Mouse (Mus musculus): Measurements from ENCODE around the gene Camta1.
A peak's percentile ranks its signal among the peaks of the same experiment; 100 is the strongest.

The Camta1 gene

DNA sequence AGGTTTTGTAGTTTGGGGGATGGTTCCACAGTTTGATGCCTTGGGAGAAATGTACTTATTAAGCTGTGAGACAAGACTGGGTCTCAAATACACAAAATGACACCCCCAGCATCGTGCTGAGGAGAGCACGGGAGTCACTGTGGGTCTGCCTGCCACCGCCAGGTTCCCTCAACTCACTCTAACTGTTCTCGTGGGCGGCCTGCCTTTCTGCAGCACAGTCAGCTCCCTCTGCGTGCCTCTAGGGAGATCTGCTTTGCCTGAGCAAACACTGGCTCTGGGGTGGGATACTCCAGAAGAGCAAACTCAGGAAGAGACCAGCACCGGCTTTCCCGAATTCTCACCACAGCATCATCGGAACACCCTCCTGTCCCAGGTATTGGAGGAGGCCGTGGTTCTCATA, 129.0 kb downstream of the Camta1 start:
- no peak for DNase-seq

DNA sequence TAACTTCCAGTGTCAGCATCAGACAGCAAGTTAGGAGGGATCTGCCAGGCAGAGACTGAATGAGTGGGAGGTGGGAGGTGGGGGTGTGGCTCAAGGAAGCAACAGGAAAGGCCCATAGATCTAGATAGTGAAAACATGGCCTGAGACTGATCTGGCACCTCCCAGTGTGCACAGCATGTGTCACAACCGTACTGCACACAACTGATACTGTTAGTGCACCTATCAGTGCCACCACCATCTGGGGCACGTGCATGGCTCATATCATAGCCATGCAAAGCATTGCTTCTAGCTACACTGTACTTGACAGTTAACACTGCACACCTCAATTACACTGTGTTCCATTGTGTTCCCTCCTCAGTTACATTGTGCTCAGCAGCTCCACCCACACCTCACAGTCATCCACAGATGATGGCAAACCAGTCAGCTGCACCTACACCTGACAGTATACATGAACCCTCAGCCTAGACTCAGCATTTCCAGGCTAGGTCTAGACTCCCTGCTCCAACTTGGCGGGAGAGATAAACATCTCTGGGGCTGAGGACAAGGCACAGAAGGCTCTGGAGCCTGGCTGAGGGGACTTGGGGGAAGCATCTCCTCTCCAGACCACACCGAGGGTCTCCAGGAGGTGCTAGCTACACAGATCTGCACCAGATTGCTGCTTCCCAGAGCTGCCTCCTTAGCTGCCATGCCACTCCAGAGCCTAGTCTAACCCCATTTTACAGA, 131.5 kb downstream of the Camta1 start:
- DNase-seq, result peak in 1 of 2 experiments; percentile 19

DNA sequence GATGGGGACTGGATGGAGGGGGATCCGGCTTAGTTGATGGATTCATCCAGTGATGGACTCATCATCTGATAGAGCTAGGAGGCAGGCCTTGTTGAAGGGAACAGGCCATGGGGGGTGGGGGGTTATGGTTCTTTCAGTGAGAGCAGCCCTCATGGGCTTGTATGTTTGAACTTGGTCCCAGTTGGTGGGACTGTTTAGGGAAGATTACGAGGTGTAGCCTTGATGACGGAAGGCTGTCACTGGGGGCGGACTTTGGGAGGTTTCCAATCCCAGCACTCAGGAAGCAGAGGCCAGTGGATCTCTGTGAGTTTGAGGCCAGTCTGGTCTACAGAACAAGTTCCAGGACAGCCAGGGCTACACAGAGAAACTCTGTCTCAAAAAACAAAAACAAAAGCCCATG, 132.6 kb downstream of the Camta1 start:
- DNase-seq, result no peak

DNA sequence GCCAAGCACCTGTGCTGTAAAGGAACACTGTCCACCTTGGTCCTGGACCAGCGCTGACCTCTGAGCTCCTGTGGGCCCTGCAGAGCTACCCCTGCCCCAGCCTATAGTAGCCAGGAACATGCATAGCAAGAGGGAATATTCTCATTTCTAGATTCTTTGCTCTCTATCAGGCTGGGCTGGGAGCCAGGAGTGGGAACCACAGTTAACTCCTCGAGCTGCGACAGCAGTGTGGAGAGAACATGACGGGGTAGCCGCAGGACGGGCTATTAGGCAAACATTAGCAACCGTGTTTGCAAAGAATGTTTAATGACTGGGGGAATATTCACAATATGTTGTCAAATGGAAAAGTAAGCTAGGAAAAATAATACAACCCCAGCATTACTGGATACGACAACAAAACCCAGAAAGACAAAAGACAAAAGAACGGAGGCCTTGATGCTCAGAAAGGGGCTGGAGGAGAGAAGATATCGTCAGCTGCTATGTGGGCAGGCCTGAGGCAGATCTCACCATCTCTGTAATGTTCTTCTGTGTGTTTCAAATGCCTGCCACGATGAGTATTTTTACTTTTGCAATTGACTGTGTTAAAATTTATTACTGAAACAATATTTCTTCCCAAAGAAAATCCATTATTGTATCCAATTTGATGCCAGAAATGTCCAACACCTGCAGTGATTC, 133.1 kb downstream of the Camta1 start:
- peak in 1 of 2 experiments; percentile 18 for DNase-seq

DNA sequence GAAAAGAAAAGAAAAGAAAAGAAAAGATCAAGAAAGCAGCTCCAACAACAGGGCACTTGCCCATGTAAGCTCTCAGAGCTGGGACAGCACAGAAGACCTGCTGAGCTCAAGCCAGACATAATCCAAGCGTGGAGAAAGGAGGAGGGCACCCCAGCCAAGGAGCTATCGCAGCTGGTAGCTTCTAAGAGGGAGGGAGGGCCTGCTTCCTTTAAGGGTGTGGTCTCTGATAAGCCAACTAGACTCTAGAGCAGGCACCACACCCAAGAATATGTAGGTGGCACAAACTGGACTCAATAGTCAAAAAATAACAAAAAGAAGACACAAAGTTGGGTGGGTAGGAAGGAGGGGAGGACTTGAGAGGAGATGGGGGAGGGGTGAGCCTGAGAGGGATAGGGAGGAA, 135.3 kb downstream of the Camta1 start:
- DNase-seq, result no peak

DNA sequence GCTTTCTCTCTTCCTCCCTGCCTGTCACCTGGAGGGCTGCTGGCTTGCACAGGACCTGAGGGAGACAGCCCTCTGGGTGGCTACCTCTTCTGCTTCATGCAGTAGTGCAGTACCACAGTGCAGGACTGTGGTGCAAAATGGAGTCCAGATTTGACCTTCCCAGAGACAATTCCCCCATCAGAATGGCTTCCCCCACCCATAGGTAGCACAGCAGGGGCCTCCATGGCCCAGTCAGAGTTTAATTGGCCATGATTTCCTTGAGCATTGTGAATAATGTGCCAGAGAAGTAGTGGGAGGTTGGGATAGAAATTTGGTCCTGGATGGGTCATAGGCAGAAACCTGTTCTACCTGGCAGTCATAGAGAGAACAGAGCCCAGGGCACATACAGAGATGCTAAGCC, 136.8 kb downstream of the Camta1 start:
- DNase-seq, result no peak

DNA sequence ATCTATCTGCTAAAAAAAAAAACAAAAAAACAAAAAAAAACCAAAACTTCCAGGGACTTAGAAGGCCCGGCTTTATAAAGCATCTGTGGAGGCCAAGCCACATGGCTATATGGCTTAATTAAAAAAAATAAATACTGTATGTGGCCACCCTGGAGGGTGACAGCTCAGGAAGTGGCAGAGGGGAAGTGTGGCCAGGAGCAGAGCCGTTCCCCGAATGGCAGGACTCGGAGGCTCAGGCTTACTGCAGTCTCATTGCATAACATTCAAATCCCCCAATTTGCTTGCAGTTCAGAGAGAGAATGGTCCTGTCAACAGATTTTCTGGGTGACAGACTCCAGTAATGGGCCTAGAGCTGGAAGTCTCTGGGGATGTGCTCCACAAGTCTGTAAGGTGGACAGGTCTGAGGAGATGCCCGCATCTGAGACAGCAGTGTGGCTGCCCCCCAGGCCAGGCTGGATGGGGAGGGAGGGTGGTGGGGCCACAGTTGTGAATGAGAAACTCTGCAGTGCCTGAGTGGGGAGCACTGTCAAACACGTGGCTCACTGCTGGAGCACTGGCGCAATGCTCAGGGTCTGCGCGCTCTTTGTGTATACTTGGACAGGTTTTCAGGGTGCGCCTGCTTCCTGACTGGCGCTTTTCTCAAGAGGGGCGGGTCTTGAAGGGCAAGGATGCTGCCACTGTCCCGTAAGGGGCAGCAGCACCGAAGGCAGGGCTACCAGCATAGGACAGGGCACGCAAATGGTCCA, 140.8 kb downstream of the Camta1 start:
- no peak for DNase-seq

DNA sequence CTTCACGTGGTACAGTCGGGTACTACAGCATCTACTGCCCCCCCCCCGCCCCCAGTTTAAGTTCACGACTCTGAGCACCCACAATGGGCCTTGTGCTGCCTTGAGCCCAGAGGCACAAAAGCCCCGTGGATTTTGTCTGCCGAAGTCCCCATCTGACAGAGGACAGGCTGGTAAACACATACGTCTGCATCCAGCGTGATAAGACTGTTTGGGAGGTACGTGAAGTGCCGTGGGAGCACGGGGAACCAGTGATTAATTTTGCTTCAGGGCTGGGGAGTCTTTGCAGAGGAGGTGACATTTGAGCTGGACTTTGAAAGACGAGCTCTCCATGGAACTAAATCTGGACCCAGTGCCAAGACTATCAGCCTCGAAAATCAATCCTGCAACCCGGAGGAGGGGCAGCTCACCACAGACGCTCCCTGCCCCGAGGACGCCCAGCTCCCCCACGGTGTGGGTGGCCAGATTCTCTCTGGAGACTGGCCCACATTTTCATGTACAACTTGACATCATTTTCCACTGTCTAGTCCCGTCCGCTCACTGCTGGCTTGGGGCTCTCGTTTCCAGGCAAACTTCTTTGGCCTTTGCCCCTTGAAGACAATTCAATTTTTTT, 142.7 kb downstream of the Camta1 start:
- no peak for DNase-seq

DNA sequence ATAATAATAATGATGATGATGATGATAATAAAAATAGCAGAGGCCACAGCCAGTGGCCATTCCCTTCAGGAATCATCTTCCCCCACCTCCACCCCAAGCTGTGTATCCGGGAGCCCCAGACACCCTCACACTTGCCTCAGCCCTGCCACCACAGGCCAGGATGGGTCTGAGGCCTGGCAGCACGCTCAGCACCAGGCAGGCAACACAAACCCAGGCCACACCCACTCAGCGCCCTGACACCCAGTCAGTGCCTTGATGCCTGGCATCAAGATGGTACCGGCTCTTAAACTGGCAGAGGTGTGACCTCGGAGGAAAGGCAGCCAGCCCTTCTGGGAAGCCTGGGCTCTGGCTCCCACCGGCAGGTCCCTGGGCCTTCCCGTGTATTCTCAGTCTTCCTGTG, 143.8 kb downstream of the Camta1 start:
- DNase-seq, result no peak

DNA sequence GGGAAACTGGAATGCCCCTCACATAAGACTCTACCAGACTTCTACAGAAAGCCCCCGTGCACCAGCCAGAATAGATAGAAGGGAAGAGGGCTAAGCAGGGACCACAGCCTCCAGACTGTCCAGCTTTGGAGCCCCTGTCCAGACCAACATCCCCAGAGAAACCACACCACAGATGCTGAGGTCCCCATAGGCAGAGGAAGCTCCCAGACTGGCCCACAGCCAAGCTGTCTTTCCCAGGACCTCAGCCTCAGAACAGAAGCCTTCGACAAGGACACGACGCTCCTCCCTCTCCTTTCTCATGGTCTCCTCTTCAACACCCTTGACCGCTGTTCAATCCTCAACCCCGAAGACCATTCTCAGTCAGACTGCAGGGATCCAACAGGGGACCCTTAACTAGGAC, 148.0 kb downstream of the Camta1 start:
- no peak for DNase-seq

DNA sequence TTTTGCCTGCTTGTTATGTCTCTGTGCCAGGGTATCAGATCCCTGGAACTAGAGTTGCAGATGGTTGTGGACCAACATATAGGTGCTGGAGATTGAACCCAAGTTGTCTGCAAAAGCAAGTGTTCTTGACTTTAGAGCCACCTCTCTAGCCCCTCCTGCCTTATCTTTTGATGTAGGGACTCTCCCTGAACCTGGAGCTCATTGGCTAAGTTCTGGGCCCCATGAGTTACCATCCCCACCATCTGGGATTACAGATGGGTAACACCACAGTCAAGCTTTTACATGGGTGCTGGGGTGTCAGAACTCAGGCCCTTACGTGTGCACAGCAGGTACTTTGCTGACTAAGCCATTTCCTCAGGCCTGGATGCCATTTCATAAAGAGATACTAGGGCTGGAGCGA, 150.3 kb downstream of the Camta1 start:
- DNase-seq, result no peak

DNA sequence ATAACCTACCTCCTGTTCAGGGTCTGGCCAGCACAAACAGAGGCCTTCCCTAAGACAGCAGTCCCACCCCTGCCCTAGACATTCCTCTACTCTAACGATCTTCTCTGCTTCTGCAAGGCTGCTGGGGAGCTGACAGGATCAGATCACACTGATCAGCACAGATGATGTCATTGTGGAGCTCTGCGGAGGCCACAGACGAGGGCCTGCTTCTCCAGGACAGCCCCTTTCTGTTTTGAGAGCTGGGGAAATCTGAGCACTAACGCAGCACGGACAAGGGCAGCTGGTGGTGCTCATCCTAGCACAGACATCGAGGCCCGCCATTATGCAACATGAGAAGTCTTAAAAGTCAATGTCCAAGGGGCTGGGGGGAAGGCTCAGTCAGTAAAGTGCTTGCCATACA, 151.2 kb downstream of the Camta1 start:
- no peak for DNase-seq

DNA sequence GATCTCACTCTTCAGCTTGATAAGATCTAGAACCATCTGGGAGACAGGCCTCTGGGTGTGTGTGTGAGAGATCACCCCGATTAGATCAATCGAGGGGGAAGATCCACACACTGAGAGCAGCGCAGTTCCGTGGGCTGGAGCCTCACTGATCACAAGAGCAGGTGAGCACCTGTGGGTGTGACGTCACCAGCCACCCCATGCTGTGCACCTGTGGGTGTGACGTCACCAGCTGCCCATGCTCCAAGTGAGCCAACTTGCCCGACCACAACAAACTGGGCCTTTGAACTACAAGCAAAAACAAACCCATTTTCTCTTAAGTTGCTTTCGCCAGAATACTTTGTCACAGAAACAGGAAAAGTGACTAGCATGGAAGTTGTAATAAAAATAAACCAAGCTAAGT, 152.4 kb downstream of the Camta1 start:
- no peak for DNase-seq

DNA sequence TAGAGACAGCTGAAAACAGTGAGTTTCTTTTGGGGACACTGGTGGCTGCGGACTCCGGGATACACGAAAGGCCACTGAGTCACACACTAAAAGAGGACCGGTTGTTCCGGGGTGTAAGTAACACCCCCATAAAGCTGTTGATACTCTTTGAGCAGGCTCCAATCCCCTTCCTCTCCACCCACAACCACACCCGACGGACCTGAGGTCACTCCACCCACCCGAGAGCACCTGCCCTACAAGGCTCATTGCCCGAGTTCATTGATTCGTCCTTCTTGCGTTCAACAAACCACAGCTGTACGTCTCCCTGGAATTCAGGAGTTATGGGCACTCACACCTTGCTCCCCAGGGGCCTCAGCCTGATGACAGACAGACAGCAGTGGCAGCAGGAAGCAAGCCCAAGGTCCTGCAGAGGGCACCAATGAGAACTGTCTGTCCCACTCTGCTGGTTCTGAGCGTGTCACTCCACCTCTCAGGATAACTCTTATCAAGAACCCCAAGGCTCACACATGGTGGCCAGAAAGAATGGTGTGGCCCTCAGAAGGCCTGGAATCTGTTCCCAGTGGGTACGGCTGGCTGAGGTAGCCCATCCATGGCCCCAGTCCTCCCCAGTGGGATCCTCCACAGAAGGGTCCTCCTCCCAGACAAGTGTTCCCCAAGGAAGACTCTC, 158.5 kb downstream of the Camta1 start:
- no peak for DNase-seq

DNA sequence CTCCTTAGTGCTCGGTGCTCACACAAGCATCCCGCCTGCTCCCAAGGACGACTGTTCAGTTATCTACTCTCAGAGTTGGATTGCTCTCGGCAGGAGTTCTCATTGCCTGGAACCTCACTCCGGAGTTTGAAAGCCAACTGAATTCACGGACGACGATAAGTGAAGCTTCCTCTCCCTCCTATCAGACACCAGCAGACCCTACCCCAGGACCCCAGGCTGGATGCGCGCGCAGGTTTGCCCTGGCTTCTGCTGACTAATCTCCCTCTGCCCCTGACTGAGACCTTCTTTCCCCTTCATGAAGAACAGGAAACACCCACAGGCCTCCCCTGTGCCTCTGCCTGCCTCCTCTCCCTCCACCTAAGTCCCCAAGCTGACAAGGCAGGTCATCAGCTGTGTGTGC, 159.2 kb downstream of the Camta1 start:
- DNase-seq, result no peak

DNA sequence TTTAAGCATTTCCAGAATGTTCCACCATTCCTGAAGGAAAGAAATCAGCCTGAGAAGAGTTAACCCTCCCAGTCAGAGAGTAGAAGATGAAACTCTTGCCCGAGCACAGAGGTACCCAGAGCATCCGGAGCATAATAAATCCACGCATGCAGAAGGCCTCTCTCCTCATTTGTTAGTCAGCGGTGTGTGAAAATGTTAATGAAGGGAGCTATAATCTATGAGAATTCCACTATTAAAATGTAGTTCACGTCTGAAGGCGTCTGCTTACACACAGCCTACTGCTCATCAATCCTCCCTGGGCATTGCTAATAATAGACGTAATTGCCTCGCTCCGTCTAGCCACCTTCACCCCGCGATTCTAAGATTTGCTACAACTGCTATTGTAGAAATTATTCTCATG, 165.7 kb downstream of the Camta1 start:
- no peak for DNase-seq

DNA sequence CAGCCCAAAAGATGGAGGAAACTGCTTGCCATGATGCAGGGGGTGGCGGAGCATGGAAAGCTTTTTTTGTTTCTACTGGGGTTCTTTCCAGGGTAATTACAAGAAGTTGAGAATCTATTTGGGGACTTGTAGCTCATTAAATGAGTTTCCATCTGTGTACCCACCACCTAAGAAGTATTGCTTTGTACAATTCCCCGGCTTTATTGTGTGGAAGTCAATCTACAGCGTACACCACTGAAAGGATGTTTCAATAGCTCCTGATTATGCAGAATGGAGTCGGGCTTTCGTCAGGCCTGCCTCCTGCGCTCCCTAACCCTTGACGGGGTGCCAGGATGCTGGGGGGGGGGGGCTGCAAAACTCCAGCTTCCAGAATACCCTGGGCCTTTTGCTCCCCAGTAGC, 167.1 kb downstream of the Camta1 start:
- no peak for DNase-seq

DNA sequence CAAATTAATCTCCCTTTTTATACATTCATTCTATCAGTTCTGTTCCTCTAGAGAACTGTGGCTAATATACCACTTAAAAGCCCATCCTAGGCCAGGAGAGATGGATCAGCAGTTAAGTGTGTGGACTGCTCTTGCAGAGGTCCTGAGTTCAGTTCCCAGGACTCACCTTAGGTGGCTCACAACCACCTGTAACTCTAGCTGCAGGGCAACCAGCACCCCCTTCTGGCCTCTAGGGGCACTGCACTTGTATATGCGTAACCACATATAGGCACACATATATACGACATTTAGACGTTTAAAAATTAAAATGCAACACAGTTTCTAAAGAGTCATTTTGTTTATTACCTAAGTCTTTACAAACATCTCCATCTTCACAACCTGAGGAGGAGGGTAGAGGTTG, 167.6 kb downstream of the Camta1 start:
- no peak for DNase-seq

DNA sequence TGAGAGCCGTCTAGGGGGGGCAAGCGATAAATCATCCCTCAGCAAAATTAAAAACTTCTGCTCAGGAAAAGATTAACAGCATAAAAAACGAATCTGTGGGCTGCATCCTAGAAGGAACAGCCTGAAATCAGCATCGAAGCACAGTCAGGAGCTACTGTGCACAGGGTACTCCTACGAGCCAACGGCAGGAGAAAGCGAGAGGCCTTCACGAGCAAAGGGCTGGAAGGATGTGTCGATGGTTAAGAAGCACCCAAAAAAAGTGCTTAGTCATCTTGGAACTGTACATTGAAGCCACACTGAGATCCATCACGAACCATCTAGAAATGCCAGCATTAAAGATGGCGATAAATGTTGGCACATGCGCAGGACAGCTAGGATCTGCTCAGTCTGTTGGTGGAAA, 171.6 kb downstream of the Camta1 start:
- no peak for DNase-seq

DNA sequence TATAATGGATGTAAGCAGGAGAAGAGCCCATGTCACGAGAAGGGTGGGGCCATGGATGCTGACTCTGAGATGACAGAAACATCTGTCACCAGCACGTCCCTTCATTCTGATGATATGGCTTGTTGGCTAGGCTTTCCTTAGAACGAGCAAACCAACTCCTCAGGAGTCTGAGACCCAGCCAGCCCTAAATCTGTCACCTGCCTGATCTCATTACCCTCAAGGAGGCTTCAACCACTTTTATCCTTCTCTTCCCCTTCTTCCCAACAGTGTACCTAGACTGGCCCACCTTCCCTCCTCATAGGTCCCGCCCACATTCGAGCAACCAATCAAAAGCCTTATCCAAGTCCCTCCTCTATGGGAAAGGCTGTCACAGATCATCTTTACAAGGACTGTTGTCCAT, 173.5 kb downstream of the Camta1 start:
- DNase-seq, result no peak

DNA sequence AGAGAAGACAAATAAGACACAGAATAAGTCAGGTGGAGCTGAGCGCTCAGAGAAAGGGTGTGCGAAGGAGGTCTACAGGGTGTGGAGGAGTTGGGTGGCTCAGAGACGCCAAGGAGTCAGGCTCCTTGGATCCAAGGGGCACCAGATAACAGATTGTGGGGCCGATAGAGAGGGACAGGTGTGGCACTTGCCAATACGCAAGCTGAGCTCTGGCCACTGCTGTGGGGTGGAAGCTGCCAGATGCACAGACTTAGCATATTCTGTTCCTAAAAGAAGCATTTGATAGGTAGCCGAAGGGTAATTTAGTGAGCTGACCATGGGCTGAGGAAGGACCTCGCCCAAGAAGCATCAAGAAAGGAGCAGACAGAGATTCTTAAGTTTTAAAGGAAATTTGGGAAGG, 177.1 kb downstream of the Camta1 start:
- no peak for DNase-seq

DNA sequence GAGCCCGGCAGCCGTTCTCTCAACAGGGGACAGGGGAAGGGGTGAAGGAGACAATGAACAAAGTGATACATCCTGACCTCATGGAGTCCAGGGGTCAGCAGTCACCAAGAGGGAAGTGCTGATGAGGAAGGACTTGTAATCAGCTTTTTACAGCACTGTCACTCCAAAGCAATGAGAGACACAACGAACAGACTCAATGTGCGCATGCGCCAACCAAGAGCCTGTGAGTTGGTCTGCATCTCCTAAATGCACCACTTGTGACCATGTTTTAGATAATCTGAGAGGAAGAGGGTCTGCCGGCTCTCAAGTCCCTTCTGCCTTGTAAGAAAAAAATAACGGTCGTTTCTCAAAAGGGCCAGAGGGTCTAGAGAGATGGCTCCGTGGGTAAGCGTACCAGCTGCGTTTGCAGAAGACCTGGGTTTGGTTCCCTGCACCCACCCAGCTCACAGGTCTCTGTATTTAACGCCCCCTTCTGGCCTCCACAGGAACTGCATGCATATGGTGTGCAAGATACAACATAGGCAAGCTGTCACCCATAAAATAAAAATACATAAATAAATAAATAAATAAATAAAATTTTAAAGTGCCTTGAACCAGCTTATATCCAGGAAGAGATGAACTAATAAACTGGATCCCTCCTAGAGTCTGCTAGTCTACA, 178.7 kb downstream of the Camta1 start:
- DNase-seq, result no peak

DNA sequence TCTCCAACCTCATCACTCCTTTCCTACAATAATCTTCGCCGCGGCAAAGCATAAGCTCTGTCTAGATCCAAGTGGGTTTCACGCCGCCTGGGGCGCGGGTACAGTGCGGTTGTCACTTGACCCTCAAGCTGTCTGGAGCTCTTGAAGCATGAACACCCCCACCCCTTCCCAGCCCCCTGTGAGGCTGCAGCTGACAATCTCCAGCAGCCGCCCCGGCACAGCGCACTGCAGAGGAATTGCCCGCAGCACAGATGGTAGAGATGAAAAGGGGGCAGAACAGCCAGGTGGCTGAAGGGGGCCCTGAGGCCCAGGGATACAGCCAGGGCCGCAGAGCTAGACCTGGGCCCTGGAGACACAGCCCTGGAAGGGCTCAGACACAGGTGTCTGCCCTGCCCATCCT, 189.2 kb downstream of the Camta1 start:
- no peak for DNase-seq

Data from kidney, postnatal 25 days (tissue).